Mouse (Mus musculus) hindbrain, embryonic 12.5 days (tissue): Measurements from ENCODE around the gene Scn2a. TPM values are rescaled to one million over a fixed set of nuclear protein-coding genes. Genes with fewer than 3 reads are reported as not detected.
"Not testable (repeated sequence)": the region's sequence is repeated elsewhere in the genome, so short reads cannot be mapped to it uniquely, and the experiment has no call there.

Experiments
- ATAC-seq: fragments of 200-750 bp; cut with Nextera tagmentation; 2 replicates; pipeline ENCODE4 v1.8.0; 2017; ENCODE audit warnings: moderate TSS enrichment; ENCODE audit not compliant: low FRiP score
- H3K27ac ChIP-seq: fragments of 300-500 bp; sonication (generic); 2 replicates; pipeline ENCODE4 v1.5.1; 2016; ENCODE audit warnings: mild to moderate bottlenecking
- H3K27me3 ChIP-seq: fragments of 300-500 bp; sonication (generic); 2 replicates; pipeline ENCODE4 v1.6.1; 2016; ENCODE audit warnings: mild to moderate bottlenecking
- H3K36me3 ChIP-seq: fragments of 300-500 bp; sonication (generic); 2 replicates; pipeline ENCODE4 v1.6.1; 2016; ENCODE audit warnings: mild to moderate bottlenecking
- H3K4me1 ChIP-seq: fragments of 300-500 bp; sonication (generic); 2 replicates; pipeline ENCODE4 v1.6.1; 2016
- H3K4me2 ChIP-seq: fragments of 300-500 bp; sonication (generic); replicated peaks from 2 replicates; pipeline ENCODE4 v1.6.1; 2016; ENCODE audit warnings: mild to moderate bottlenecking
- H3K4me3 ChIP-seq: fragments of 300-500 bp; sonication (generic); 2 replicates; pipeline ENCODE4 v1.5.1; 2016; ENCODE audit warnings: mild to moderate bottlenecking
- H3K9ac ChIP-seq: fragments of 300-500 bp; sonication (generic); 2 replicates; pipeline ENCODE4 v1.6.1; 2016; ENCODE audit warnings: mild to moderate bottlenecking, moderate library complexity
- H3K9me3 ChIP-seq: fragments of 300-500 bp; sonication (generic); replicated peaks from 2 replicates; pipeline ENCODE4 v1.6.1; 2016; ENCODE audit warnings: mild to moderate bottlenecking
- WGBS: fragments of 180-500 bp; shearing (Covaris S2); methylation state at CpG from one replicate; pipeline ENCODE4 v1.1.7; 2016; 5-methylcytosine and 5-hydroxymethylcytosine counted together
- polyA plus RNA-seq: library from polyadenylated mRNA; unstranded; fragments of >200 nt; fragmentation: Nextera tagmentation; extraction: Ambion mirVana; gene quantifications from 2 replicates; pipeline ENCODE4 v1.2.1, GENCODE M21; 2016

Scn2a gene
- polyA plus RNA-seq, 1 experiment from 2014 or later, result 18.2 TPM

GRCm38 (mm10) chr2:65722219-65722800 is 101.7 kb downstream of the Scn2a start:
- Histone ChIP-seq H3K9ac (no peak overlapping the region), H3K27me3 (no peaks in the 10 kb centered on the region), H3K36me3 (no peaks in the 10 kb centered on the region), H3K4me1 (no peaks in the 10 kb centered on the region), H3K9me3 (no peaks in the 10 kb centered on the region), H3K27ac (no peak overlapping the region), H3K4me2 (no peak overlapping the region), H3K4me3 (no peak overlapping the region)
- no peak for ATAC-seq
- WGBS, result 84% methylated on average over 6 of the region's 6 CpGs

- no peaks in the 10 kb centered on the region for H3K9me3 ChIP-seq
- H3K36me3 ChIP-seq, result peaks cover 5% of the 10 kb centered on the region; the same call in 1 of the 2 replicates
- no peak for ATAC-seq
- H3K4me1 ChIP-seq, result no peaks in the 10 kb centered on the region
- no peak overlapping the region for H3K9ac ChIP-seq
- no peak overlapping the region for H3K27ac ChIP-seq
- 80% methylated on average over 5 of the region's 5 CpGs for WGBS
- no peak overlapping the region for H3K4me3 ChIP-seq
- H3K4me2 ChIP-seq, result no peak overlapping the region
- H3K27me3 ChIP-seq, result no peaks in the 10 kb centered on the region
Observed at GRCm38 (mm10) chr2:65745400-65745799, 124.8 kb downstream of the Scn2a start.

GRCm38 (mm10) chr2:65782442-65782841 is 161.9 kb downstream of the Scn2a start:
- Histone ChIP-seq H3K4me3 (no peak overlapping the region), H3K4me2 (no peak overlapping the region), H3K9ac (no peak overlapping the region), H3K27ac (no peak overlapping the region), H3K9me3 (0 out of 2 replicates have a peak, but pooled peaks cover 3% of the 10 kb centered on the region), H3K27me3 (no peaks in the 10 kb centered on the region), H3K36me3 (no peaks in the 10 kb centered on the region), H3K4me1 (no peaks in the 10 kb centered on the region)
- WGBS, result 68% methylated on average over 7 of the region's 7 CpGs
- ATAC-seq, result no peak

GRCm38 (mm10) chr2:65783392-65783791 is 162.8 kb downstream of the Scn2a start:
- H3K4me2 ChIP-seq, result no peak overlapping the region
- H3K4me3 ChIP-seq, result no peak overlapping the region
- H3K27me3 ChIP-seq, result no peaks in the 10 kb centered on the region
- WGBS, result 84% methylated on average over 2 of the region's 2 CpGs
- no peaks in the 10 kb centered on the region for H3K4me1 ChIP-seq
- 0 out of 2 replicates have a peak, but pooled peaks cover 4% of the 10 kb centered on the region for H3K9me3 ChIP-seq
- H3K9ac ChIP-seq, result no peak overlapping the region
- no peak overlapping the region for H3K27ac ChIP-seq
- no peak for ATAC-seq
- no peaks in the 10 kb centered on the region for H3K36me3 ChIP-seq

- ATAC-seq, result no peak
- Histone ChIP-seq H3K9ac (no peak overlapping the region), H3K4me1 (no peaks in the 10 kb centered on the region), H3K9me3 (peaks cover 24% of the 10 kb centered on the region), H3K36me3 (no peaks in the 10 kb centered on the region), H3K4me2 (no peak overlapping the region), H3K4me3 (no peak overlapping the region), H3K27ac (no peak overlapping the region), H3K27me3 (no peaks in the 10 kb centered on the region)
- WGBS, result 38% methylated on average over 3 of the region's 3 CpGs
Observed at GRCm38 (mm10) chr2:65792516-65792915, 171.9 kb downstream of the Scn2a start.

GRCm38 (mm10) chr2:65793593-65793992 is 173.0 kb downstream of the Scn2a start:
- Histone ChIP-seq H3K4me1 (no peaks in the 10 kb centered on the region), H3K4me3 (no peak overlapping the region), H3K36me3 (no peaks in the 10 kb centered on the region), H3K27ac (no peak overlapping the region), H3K9me3 (peaks cover 24% of the 10 kb centered on the region), H3K9ac (no peak overlapping the region), H3K4me2 (no peak overlapping the region), H3K27me3 (no peaks in the 10 kb centered on the region)
- ATAC-seq, result no peak
- 86% methylated on average over 2 of the region's 2 CpGs for WGBS

- Histone ChIP-seq H3K4me1 (no peaks in the 10 kb centered on the region), H3K4me2 (no peak overlapping the region), H3K9ac (no peak overlapping the region), H3K27me3 (no peaks in the 10 kb centered on the region), H3K4me3 (no peak overlapping the region), H3K9me3 (peaks cover 9% of the 10 kb centered on the region), H3K27ac (no peak overlapping the region), H3K36me3 (no peaks in the 10 kb centered on the region)
- no peak for ATAC-seq
- 100% methylated on average over 1 of the region's 1 CpGs for WGBS
Observed at GRCm38 (mm10) chr2:65801054-65801709, 180.6 kb downstream of the Scn2a start.

- Histone ChIP-seq H3K36me3 (no peaks in the 10 kb centered on the region), H3K9me3 (no peaks in the 10 kb centered on the region), H3K27me3 (no peaks in the 10 kb centered on the region), H3K27ac (no peak overlapping the region), H3K4me2 (no peak overlapping the region), H3K4me1 (no peaks in the 10 kb centered on the region), H3K4me3 (no peak overlapping the region), H3K9ac (no peak overlapping the region)
- ATAC-seq, result no peak
- WGBS, result 85% methylated on average over 6 of the region's 6 CpGs
Observed at GRCm38 (mm10) chr2:65806556-65806955, 186.0 kb downstream of the Scn2a start.

- not testable (repeated sequence) for H3K4me2 ChIP-seq, H3K9me3 ChIP-seq, H3K36me3 ChIP-seq, H3K4me1 ChIP-seq, H3K4me3 ChIP-seq, ATAC-seq, H3K27me3 ChIP-seq, H3K9ac ChIP-seq, H3K27ac ChIP-seq
- WGBS, result 83% methylated on average over 6 of the region's 6 CpGs
Observed at GRCm38 (mm10) chr2:65811203-65811602, 190.6 kb downstream of the Scn2a start.

Other genes starting within 250 kb of the Scn2a start
- 47.6 and 49.4 TPM in 2 replicates for gene Scn3a, start 53.1 kb upstream of the Scn2a start, polyA plus RNA-seq
- 34.3 and 37.2 TPM in 2 replicates for gene Csrnp3, start 225.0 kb downstream of the Scn2a start, polyA plus RNA-seq